Comparison of ENCODE assay signal across 19 mouse cellular contexts in genomic region chr1:165013428-165013827, GRCm38 (mm10).
"Had no signal": no experiment of that assay in that cellular context is flagged by ENCODE, and none has a peak within 500 bp of the region (broad histone marks: within the 10 kb centered on the region; RNA-seq: fewer than 3 reads in every experiment).

No protein-coding gene starts in this region.

- H3K27ac ChIP-seq: kidney, embryonic 15.5 days; left cerebral cortex, adult 2 months; liver, embryonic 13.5 days; macrophage; midbrain, embryonic 12.5 days; midbrain, embryonic 15.5 days; neural tube, embryonic 12.5 days; neural tube, embryonic 15.5 days; stomach, postnatal 0 days had no signal

- H3K4me3 ChIP-seq: kidney, embryonic 15.5 days; left cerebral cortex, adult 2 months; liver, embryonic 13.5 days; midbrain, embryonic 12.5 days; midbrain, embryonic 15.5 days; neural tube, embryonic 12.5 days; neural tube, embryonic 15.5 days had no signal

- H3K27me3 ChIP-seq: kidney, embryonic 15.5 days; liver, embryonic 13.5 days; midbrain, embryonic 12.5 days; midbrain, embryonic 15.5 days; neural tube, embryonic 12.5 days; neural tube, embryonic 15.5 days had no signal

- H3K9me3 ChIP-seq: kidney, embryonic 15.5 days; liver, embryonic 13.5 days; midbrain, embryonic 12.5 days; midbrain, embryonic 15.5 days; neural tube, embryonic 12.5 days; neural tube, embryonic 15.5 days had no signal

- H3K9ac ChIP-seq: kidney, embryonic 15.5 days; liver, embryonic 13.5 days; midbrain, embryonic 12.5 days; midbrain, embryonic 15.5 days; neural tube, embryonic 12.5 days; neural tube, embryonic 15.5 days had no signal

- H3K4me1 ChIP-seq: kidney, embryonic 15.5 days; liver, embryonic 13.5 days; neural tube, embryonic 12.5 days had no signal

- H3K4me2 ChIP-seq: kidney, embryonic 15.5 days; liver, embryonic 13.5 days; midbrain, embryonic 12.5 days; midbrain, embryonic 15.5 days; neural tube, embryonic 12.5 days; neural tube, embryonic 15.5 days had no signal

- ATAC-seq: midbrain, embryonic 15.5 days had no signal

- DNase-seq: kidney, adult 8-10 months; kidney, postnatal 10 days; kidney, postnatal 36 days; layer of hippocampus, postnatal 36 days; liver, embryonic 13.5 days; lung, adult 2 months; lung, postnatal 10 days; right cerebral cortex, adult 18-20 months; right cerebral cortex, postnatal 14 days; right cerebral cortex, postnatal 4 days; thymus, postnatal 25 days had no signal

- H3K36me3 ChIP-seq: kidney, embryonic 15.5 days; liver, embryonic 13.5 days; midbrain, embryonic 12.5 days; midbrain, embryonic 15.5 days; neural tube, embryonic 12.5 days; neural tube, embryonic 15.5 days had no signal
